Mouse (Mus musculus) intestine, embryonic 15.5 days (tissue): ENCODE results near the gene Mrpl47. TPM values are rescaled to one million over a fixed set of nuclear protein-coding genes. Genes with fewer than 3 reads are reported as not detected.
"Not testable (repeated sequence)": the region's sequence is repeated elsewhere in the genome, so short reads cannot be mapped to it uniquely, and the experiment has no call there.

Experiments
- ATAC-seq: fragments of 200-750 bp; cut with Nextera tagmentation; 2 replicates; pipeline ENCODE4 v1.8.0; 2017; ENCODE audit warnings: moderate TSS enrichment, moderate library complexity
- H3K27ac ChIP-seq: fragments of 300-500 bp; sonication (generic); 2 replicates; pipeline ENCODE4 v1.5.1; 2015; ENCODE audit warnings: mild to moderate bottlenecking, inconsistent platforms
- H3K27me3 ChIP-seq: fragments of 300-500 bp; sonication (generic); replicated peaks from 2 replicates; pipeline ENCODE4 v1.6.1; 2015; ENCODE audit warnings: inconsistent platforms
- H3K36me3 ChIP-seq: fragments of 300-500 bp; sonication (generic); 2 replicates; pipeline ENCODE4 v1.6.1; 2015; ENCODE audit warnings: inconsistent platforms
- H3K4me1 ChIP-seq: fragments of 300-500 bp; sonication (generic); replicated peaks from 2 replicates; pipeline ENCODE4 v1.6.1; 2015; ENCODE audit warnings: inconsistent platforms
- H3K4me2 ChIP-seq: fragments of 300-500 bp; sonication (generic); replicated peaks from 2 replicates; pipeline ENCODE4 v1.6.1; 2015; ENCODE audit warnings: mild to moderate bottlenecking, inconsistent platforms
- H3K4me3 ChIP-seq: fragments of 300-500 bp; sonication (generic); replicated peaks from 2 replicates; pipeline ENCODE4 v1.5.1; 2015; ENCODE audit warnings: inconsistent platforms
- H3K9ac ChIP-seq: fragments of 300-500 bp; sonication (generic); 2 replicates; pipeline ENCODE4 v1.6.1; 2015; ENCODE audit warnings: inconsistent platforms
- H3K9me3 ChIP-seq: fragments of 300-500 bp; sonication (generic); 2 replicates; pipeline ENCODE4 v1.6.1; 2016; ENCODE audit warnings: inconsistent platforms
- WGBS: fragments of 180-500 bp; shearing (Covaris S2); methylation state at CpG from one replicate; pipeline ENCODE4 v1.1.7; 2015; 5-methylcytosine and 5-hydroxymethylcytosine counted together
- polyA plus RNA-seq: library from polyadenylated mRNA; unstranded; fragments of >200 nt; fragmentation: Nextera tagmentation; extraction: Ambion mirVana; gene quantifications from 2 replicates; pipeline ENCODE4 v1.2.1, GENCODE M21; 2015

Mrpl47 gene
- polyA plus RNA-seq, 1 experiment from 2014 or later, result 43.2 TPM

- H3K9ac ChIP-seq, result peak within 1 kb of the TSS; percentile 81
- H3K27ac ChIP-seq, result peak within 1 kb of the TSS; percentile 81
- H3K4me1 ChIP-seq, result peaks cover 10% of the 10 kb centered on the region; the same call in 1 of the 2 replicates
- H3K4me2 ChIP-seq, result peak within 1 kb of the TSS; percentile 69
- peak within 1 kb of the TSS; percentile 84 for H3K4me3 ChIP-seq
- peak; percentile 98 for ATAC-seq
- H3K27me3 ChIP-seq, result no peaks in the 10 kb centered on the region
- H3K36me3 ChIP-seq, result peaks cover 11% of the 10 kb centered on the region; the same call in 1 of the 2 replicates
- under 1% methylated on average over 62 of the region's 62 CpGs for WGBS
- H3K9me3 ChIP-seq, result no peaks in the 10 kb centered on the region
Observed at GRCm38 (mm10) chr3:32736244-32737171, 897 bp downstream of the Mrpl47 start, which contains the start of gene Ndufb5. TSS of gene Ndufb5 (plus strand) at chr3:32736990.

- H3K9me3 ChIP-seq, result no peaks in the 10 kb centered on the region
- H3K4me3 ChIP-seq, result no peak overlapping the region
- no peak for ATAC-seq
- WGBS, result 87% methylated on average over 4 of the region's 4 CpGs
- H3K27ac ChIP-seq, result no peak overlapping the region
- no peak overlapping the region for H3K4me2 ChIP-seq
- H3K27me3 ChIP-seq, result no peaks in the 10 kb centered on the region
- no peak overlapping the region for H3K9ac ChIP-seq
- peaks cover 58% of the 10 kb centered on the region for H3K36me3 ChIP-seq
- H3K4me1 ChIP-seq, result no peaks in the 10 kb centered on the region
Observed at GRCm38 (mm10) chr3:32727861-32728260, 9.5 kb downstream of the Mrpl47 start.

- no peaks in the 10 kb centered on the region for H3K9me3 ChIP-seq
- 86% methylated on average over 5 of the region's 5 CpGs for WGBS
- ATAC-seq, result no peak
- H3K36me3 ChIP-seq, result peaks cover 54% of the 10 kb centered on the region
- no peaks in the 10 kb centered on the region for H3K4me1 ChIP-seq
- H3K27me3 ChIP-seq, result no peaks in the 10 kb centered on the region
- no peak overlapping the region for H3K9ac ChIP-seq
- no peak overlapping the region for H3K27ac ChIP-seq
- H3K4me3 ChIP-seq, result no peak overlapping the region
- no peak overlapping the region for H3K4me2 ChIP-seq
Observed at GRCm38 (mm10) chr3:32725951-32726350, 11.5 kb downstream of the Mrpl47 start.

- no peaks in the 10 kb centered on the region for H3K4me1 ChIP-seq
- peaks cover 54% of the 10 kb centered on the region for H3K36me3 ChIP-seq
- WGBS, result 89% methylated on average over 7 of the region's 7 CpGs
- no peak overlapping the region for H3K4me3 ChIP-seq
- no peaks in the 10 kb centered on the region for H3K9me3 ChIP-seq
- no peaks in the 10 kb centered on the region for H3K27me3 ChIP-seq
- no peak for ATAC-seq
- H3K4me2 ChIP-seq, result no peak overlapping the region
- H3K27ac ChIP-seq, result no peak overlapping the region
- H3K9ac ChIP-seq, result no peak overlapping the region
Observed at GRCm38 (mm10) chr3:32724191-32724590, 13.2 kb downstream of the Mrpl47 start.

GRCm38 (mm10) chr3:32718271-32718670, 19.1 kb downstream of the Mrpl47 start:
- Histone ChIP-seq H3K4me2 (no peak overlapping the region), H3K4me3 (no peak overlapping the region), H3K27ac (no peak overlapping the region), H3K9me3 (no peaks in the 10 kb centered on the region), H3K27me3 (no peaks in the 10 kb centered on the region), H3K9ac (no peak overlapping the region), H3K36me3 (peaks cover 46% of the 10 kb centered on the region), H3K4me1 (no peaks in the 10 kb centered on the region)
- ATAC-seq, result no peak
- WGBS, result 86% methylated on average over 5 of the region's 5 CpGs

- not testable (repeated sequence) for H3K27ac ChIP-seq, H3K4me1 ChIP-seq, H3K4me3 ChIP-seq, H3K27me3 ChIP-seq, ATAC-seq, H3K9ac ChIP-seq, H3K4me2 ChIP-seq, H3K9me3 ChIP-seq
- H3K36me3 ChIP-seq, result peaks cover 44% of the 10 kb centered on the region
- 96% methylated on average over 6 of the region's 6 CpGs for WGBS
Observed at GRCm38 (mm10) chr3:32717403-32717802, 20.0 kb downstream of the Mrpl47 start.

GRCm38 (mm10) chr3:32713711-32714110, 23.7 kb downstream of the Mrpl47 start:
- 90% methylated on average over 3 of the region's 3 CpGs for WGBS
- H3K9ac ChIP-seq, result no peak overlapping the region
- no peak for ATAC-seq
- H3K36me3 ChIP-seq, result peaks cover 32% of the 10 kb centered on the region
- no peak overlapping the region for H3K4me3 ChIP-seq
- no peaks in the 10 kb centered on the region for H3K27me3 ChIP-seq
- H3K9me3 ChIP-seq, result no peaks in the 10 kb centered on the region
- H3K27ac ChIP-seq, result no peak overlapping the region
- no peak overlapping the region for H3K4me2 ChIP-seq
- peaks cover 6% of the 10 kb centered on the region for H3K4me1 ChIP-seq

GRCm38 (mm10) chr3:32709388-32709787, 28.0 kb downstream of the Mrpl47 start:
- WGBS, result 5% methylated on average over 9 of the region's 9 CpGs
- peaks cover 6% of the 10 kb centered on the region for H3K4me1 ChIP-seq

GRCm38 (mm10) chr3:32708368-32709231, 28.8 kb downstream of the Mrpl47 start:
- WGBS, result under 1% methylated on average over 90 of the region's 90 CpGs

More at GRCm38 (mm10) chr3:32709388-32709787, 28.0 kb downstream of the Mrpl47 start:
- Histone ChIP-seq H3K4me2 (peak overlapping the region; percentile 58), H3K4me3 (peak overlapping the region; percentile 76), H3K27me3 (no peaks in the 10 kb centered on the region), H3K9ac (peak overlapping the region; percentile 83), H3K27ac (peak overlapping the region; percentile 84), H3K9me3 (no peaks in the 10 kb centered on the region), H3K36me3 (peaks cover 11% of the 10 kb centered on the region)
- no peak for ATAC-seq

GRCm38 (mm10) chr3:32708052-32708367, 29.4 kb downstream of the Mrpl47 start:
- WGBS, result 3% methylated on average over 4 of the region's 4 CpGs
- no peak overlapping the region for H3K27ac ChIP-seq
- H3K9me3 ChIP-seq, result no peaks in the 10 kb centered on the region
- H3K36me3 ChIP-seq, result peaks cover 4% of the 10 kb centered on the region; the same call in 1 of the 2 replicates
- H3K4me2 ChIP-seq, result peak overlapping the region; percentile 59
- H3K4me1 ChIP-seq, result peaks cover 6% of the 10 kb centered on the region
- no peaks in the 10 kb centered on the region for H3K27me3 ChIP-seq
- 0 out of 2 replicates have a peak overlapping the region, but pooled peaks have one; percentile 30 for H3K9ac ChIP-seq
- ATAC-seq, result no peak
- peak overlapping the region; percentile 76 for H3K4me3 ChIP-seq

More at GRCm38 (mm10) chr3:32708368-32709231, 28.8 kb downstream of the Mrpl47 start:
- Histone ChIP-seq H3K27ac (peak overlapping the region; percentile 84), H3K36me3 (peaks cover 10% of the 10 kb centered on the region), H3K4me3 (peak overlapping the region; percentile 76), H3K4me1 (peaks cover 6% of the 10 kb centered on the region), H3K4me2 (peak overlapping the region; percentile 59), H3K9me3 (no peaks in the 10 kb centered on the region), H3K9ac (peak overlapping the region; percentile 83), H3K27me3 (no peaks in the 10 kb centered on the region)
- peak; percentile 100 for ATAC-seq

- not testable (repeated sequence) for H3K27ac ChIP-seq, H3K4me2 ChIP-seq, H3K4me1 ChIP-seq, H3K4me3 ChIP-seq, H3K9me3 ChIP-seq, H3K36me3 ChIP-seq, ATAC-seq, H3K9ac ChIP-seq, H3K27me3 ChIP-seq
- WGBS, result 80% methylated on average over 9 of the region's 9 CpGs
Observed at GRCm38 (mm10) chr3:32705647-32706348, 31.6 kb downstream of the Mrpl47 start, which contains the start of gene Actl6a. TSS of gene Actl6a (plus strand) at chr3:32706298.
